Mouse (Mus musculus) liver, embryonic 14.5 days (tissue): ENCODE data around the gene Bcl7b.

Source experiments
- CTCF ChIP-seq: IDR thresholded peaks from 2 replicates; pipeline ENCODE4 v1.5.1; 2016; ENCODE audit warnings: antibody characterized with exemption, low read depth, control low read depth
- EP300 ChIP-seq: IDR thresholded peaks from 2 replicates; pipeline ENCODE4 v1.6.1; 2016; ENCODE audit warnings: antibody characterized with exemption, low read depth

GRCm38 (mm10) chr5:135145532-135145931 lies 22.6 kb upstream of the Bcl7b start:
- TF ChIP-seq CTCF (no peak), EP300 (no peak)
